Mouse (Mus musculus): Measurements from ENCODE around the gene Ppp2r5b. TPM values are rescaled to one million over a fixed set of nuclear protein-coding genes. Genes with fewer than 3 reads are reported as not detected.

Ppp2r5b gene
- polyA plus RNA-seq, 1 experiment from 2014 or later = 41.4 TPM

- WGBS = 72% methylated on average over 7 of the region's 7 CpGs
- no peak overlapping the region for H3K4me3 ChIP-seq (ENCODE audit: low read depth, low read length)
- ATAC-seq (replicated peaks; ENCODE audit: low FRiP score) (no peak), DNase-seq (ENCODE audit: low spot score) (no peak)
- no peaks in the 10 kb centered on the region for H3K9me3 ChIP-seq (ENCODE audit: control insufficient read depth, low read length)
- H3K27ac ChIP-seq (ENCODE audit: low read depth, low read length) = no peak overlapping the region
- no peaks in the 10 kb centered on the region for H3K36me3 ChIP-seq (ENCODE audit: control insufficient read depth, insufficient read depth, low read length)
- peaks cover 7% of the 10 kb centered on the region; the same call in 1 of the 2 replicates for H3K4me1 ChIP-seq (replicated peaks; ENCODE audit: control insufficient read depth, insufficient read depth, low read length)
- H3K27me3 ChIP-seq (ENCODE audit: control insufficient read depth, insufficient read depth, low read length) = no peaks in the 10 kb centered on the region
- no peak overlapping the region for H3K9ac ChIP-seq (ENCODE audit: low read length)
- H3K4me2 ChIP-seq (ENCODE audit: low read depth, low read length, severe bottlenecking) = no peak overlapping the region
Observed at GRCm38 (mm10) chr19:6236842-6237241, 1.2 kb upstream of the Ppp2r5b start.

GRCm38 (mm10) chr19:6236053-6236441, 375 bp upstream of the Ppp2r5b start:
- WGBS = 0% methylated on average over 9 of the region's 9 CpGs
- ATAC-seq (replicated peaks; ENCODE audit: low FRiP score) = peak; percentile 88

GRCm38 (mm10) chr19:6234337-6235083, 1.2 kb downstream of the Ppp2r5b start:
- no peaks in the 10 kb centered on the region; the same call in 1 of the 2 replicates for H3K36me3 ChIP-seq (ENCODE audit: control insufficient read depth, insufficient read depth, low read length)
- H3K9ac ChIP-seq (ENCODE audit: low read length) = peak overlapping the region; percentile 61
- H3K27ac ChIP-seq (ENCODE audit: low read depth, low read length) = no peak overlapping the region
- H3K4me1 ChIP-seq (replicated peaks; ENCODE audit: control insufficient read depth, insufficient read depth, low read length) = peaks cover 7% of the 10 kb centered on the region; the same call in 1 of the 2 replicates
- no peaks in the 10 kb centered on the region for H3K27me3 ChIP-seq (ENCODE audit: control insufficient read depth, insufficient read depth, low read length)
- WGBS = 68% methylated on average over 11 of the region's 11 CpGs
- peak overlapping the region; percentile 67 for H3K4me3 ChIP-seq (ENCODE audit: low read depth, low read length)
- DNase-seq (ENCODE audit: low spot score) (no peak), ATAC-seq (replicated peaks; ENCODE audit: low FRiP score) (no peak)
- H3K4me2 ChIP-seq (ENCODE audit: low read depth, low read length, severe bottlenecking) = peak overlapping the region; percentile 66
- no peaks in the 10 kb centered on the region for H3K9me3 ChIP-seq (ENCODE audit: control insufficient read depth, low read length)

More at GRCm38 (mm10) chr19:6236053-6236441, 375 bp upstream of the Ppp2r5b start:
- H3K4me3 ChIP-seq (ENCODE audit: low read depth, low read length) = peak overlapping the region; percentile 67
- H3K27ac ChIP-seq (ENCODE audit: low read depth, low read length) = peak overlapping the region; percentile 76
- no peaks in the 10 kb centered on the region for H3K27me3 ChIP-seq (ENCODE audit: control insufficient read depth, insufficient read depth, low read length)
- peak overlapping the region; percentile 61 for H3K9ac ChIP-seq (ENCODE audit: low read length)
- H3K4me1 ChIP-seq (replicated peaks; ENCODE audit: control insufficient read depth, insufficient read depth, low read length) = peaks cover 7% of the 10 kb centered on the region; the same call in 1 of the 2 replicates
- H3K4me2 ChIP-seq (ENCODE audit: low read depth, low read length, severe bottlenecking) = peak overlapping the region; percentile 66
- no peaks in the 10 kb centered on the region; the same call in 1 of the 2 replicates for H3K36me3 ChIP-seq (ENCODE audit: control insufficient read depth, insufficient read depth, low read length)
- no peaks in the 10 kb centered on the region for H3K9me3 ChIP-seq (ENCODE audit: control insufficient read depth, low read length)
- peak; percentile 92 for DNase-seq (ENCODE audit: low spot score)

- ATAC-seq (replicated peaks; ENCODE audit: low FRiP score) = no peak
- no peak overlapping the region for H3K4me2 ChIP-seq (ENCODE audit: low read depth, low read length, severe bottlenecking)
- WGBS = 88% methylated on average over 16 of the region's 16 CpGs
- H3K27me3 ChIP-seq (ENCODE audit: control insufficient read depth, insufficient read depth, low read length) = no peaks in the 10 kb centered on the region
- no peak overlapping the region for H3K9ac ChIP-seq (ENCODE audit: low read length)
- DNase-seq (ENCODE audit: low spot score) = no peak
- no peaks in the 10 kb centered on the region; the same call in 1 of the 2 replicates for H3K36me3 ChIP-seq (ENCODE audit: control insufficient read depth, insufficient read depth, low read length)
- peaks cover 7% of the 10 kb centered on the region; the same call in 1 of the 2 replicates for H3K4me1 ChIP-seq (replicated peaks; ENCODE audit: control insufficient read depth, insufficient read depth, low read length)
- H3K27ac ChIP-seq (ENCODE audit: low read depth, low read length) = no peak overlapping the region
- H3K9me3 ChIP-seq (ENCODE audit: control insufficient read depth, low read length) = no peaks in the 10 kb centered on the region
- H3K4me3 ChIP-seq (ENCODE audit: low read depth, low read length) = no peak overlapping the region
Observed at GRCm38 (mm10) chr19:6233647-6234046, 2.0 kb downstream of the Ppp2r5b start.

- ATAC-seq (replicated peaks; ENCODE audit: low FRiP score) (no peak), DNase-seq (ENCODE audit: low spot score) (no peak)
- Histone ChIP-seq H3K4me2 (ENCODE audit: low read depth, low read length, severe bottlenecking) (no peak overlapping the region), H3K36me3 (ENCODE audit: control insufficient read depth, insufficient read depth, low read length) (no peaks in the 10 kb centered on the region; the same call in 1 of the 2 replicates), H3K4me3 (ENCODE audit: low read depth, low read length) (no peak overlapping the region), H3K27ac (ENCODE audit: low read depth, low read length) (no peak overlapping the region), H3K9me3 (ENCODE audit: control insufficient read depth, low read length) (no peaks in the 10 kb centered on the region), H3K4me1 (replicated peaks; ENCODE audit: control insufficient read depth, insufficient read depth, low read length) (peaks cover 7% of the 10 kb centered on the region; the same call in 1 of the 2 replicates), H3K9ac (ENCODE audit: low read length) (no peak overlapping the region), H3K27me3 (ENCODE audit: control insufficient read depth, insufficient read depth, low read length) (no peaks in the 10 kb centered on the region)
- 89% methylated on average over 2 of the region's 2 CpGs for WGBS
Observed at GRCm38 (mm10) chr19:6231036-6231435, 4.6 kb downstream of the Ppp2r5b start.

- 91% methylated on average over 4 of the region's 4 CpGs for WGBS
- no peak overlapping the region for H3K9ac ChIP-seq (ENCODE audit: low read length)
- H3K27ac ChIP-seq (ENCODE audit: low read depth, low read length) = no peak overlapping the region
- ATAC-seq (replicated peaks; ENCODE audit: low FRiP score) = no peak
- H3K9me3 ChIP-seq (ENCODE audit: control insufficient read depth, low read length) = no peaks in the 10 kb centered on the region
- H3K27me3 ChIP-seq (ENCODE audit: control insufficient read depth, insufficient read depth, low read length) = no peaks in the 10 kb centered on the region
- H3K4me3 ChIP-seq (ENCODE audit: low read depth, low read length) = no peak overlapping the region
- H3K36me3 ChIP-seq (ENCODE audit: control insufficient read depth, insufficient read depth, low read length) = no peaks in the 10 kb centered on the region; the same call in 1 of the 2 replicates
- no peak for DNase-seq (ENCODE audit: low spot score)
- peaks cover 7% of the 10 kb centered on the region; the same call in 1 of the 2 replicates for H3K4me1 ChIP-seq (replicated peaks; ENCODE audit: control insufficient read depth, insufficient read depth, low read length)
- no peak overlapping the region for H3K4me2 ChIP-seq (ENCODE audit: low read depth, low read length, severe bottlenecking)
Observed at GRCm38 (mm10) chr19:6230411-6230810, 5.3 kb downstream of the Ppp2r5b start.

GRCm38 (mm10) chr19:6227864-6228263, 7.8 kb downstream of the Ppp2r5b start:
- no peaks in the 10 kb centered on the region for H3K27me3 ChIP-seq (ENCODE audit: control insufficient read depth, insufficient read depth, low read length)
- H3K9me3 ChIP-seq (ENCODE audit: control insufficient read depth, low read length) = no peaks in the 10 kb centered on the region
- peaks cover 2% of the 10 kb centered on the region; the same call in 1 of the 2 replicates for H3K4me1 ChIP-seq (replicated peaks; ENCODE audit: control insufficient read depth, insufficient read depth, low read length)
- H3K27ac ChIP-seq (ENCODE audit: low read depth, low read length) = no peak overlapping the region
- no peak overlapping the region for H3K4me3 ChIP-seq (ENCODE audit: low read depth, low read length)
- ATAC-seq (replicated peaks; ENCODE audit: low FRiP score) (no peak), DNase-seq (ENCODE audit: low spot score) (no peak)
- WGBS = 92% methylated on average over 4 of the region's 4 CpGs
- no peaks in the 10 kb centered on the region; the same call in 1 of the 2 replicates for H3K36me3 ChIP-seq (ENCODE audit: control insufficient read depth, insufficient read depth, low read length)
- H3K4me2 ChIP-seq (ENCODE audit: low read depth, low read length, severe bottlenecking) = no peak overlapping the region
- H3K9ac ChIP-seq (ENCODE audit: low read length) = no peak overlapping the region

- no peaks in the 10 kb centered on the region for H3K9me3 ChIP-seq (ENCODE audit: control insufficient read depth, low read length)
- no peak overlapping the region for H3K27ac ChIP-seq (ENCODE audit: low read depth, low read length)
- no peaks in the 10 kb centered on the region; the same call in 1 of the 2 replicates for H3K36me3 ChIP-seq (ENCODE audit: control insufficient read depth, insufficient read depth, low read length)
- no peak overlapping the region for H3K9ac ChIP-seq (ENCODE audit: low read length)
- H3K4me3 ChIP-seq (ENCODE audit: low read depth, low read length) = no peak overlapping the region
- ATAC-seq (replicated peaks; ENCODE audit: low FRiP score) (no peak), DNase-seq (ENCODE audit: low spot score) (no peak)
- H3K4me1 ChIP-seq (replicated peaks; ENCODE audit: control insufficient read depth, insufficient read depth, low read length) = peaks cover 2% of the 10 kb centered on the region; the same call in 1 of the 2 replicates
- no peak overlapping the region for H3K4me2 ChIP-seq (ENCODE audit: low read depth, low read length, severe bottlenecking)
- H3K27me3 ChIP-seq (ENCODE audit: control insufficient read depth, insufficient read depth, low read length) = no peaks in the 10 kb centered on the region
- WGBS = 87% methylated on average over 14 of the region's 14 CpGs
Observed at GRCm38 (mm10) chr19:6226763-6227162, 8.9 kb downstream of the Ppp2r5b start.

Data from forebrain, embryonic 11.5 days (tissue).